Mouse (Mus musculus) left cerebral cortex, adult 11 months (tissue): ENCODE measurements around the gene Plin4.
A peak's percentile ranks its signal among the peaks of the same experiment; 100 is the strongest.
"Not testable (repeated sequence)": the region's sequence is repeated elsewhere in the genome, so short reads cannot be mapped to it uniquely, and the experiment has no call there.

Experiments
- DNase-seq: peaks from one replicate; pipeline ENCODE4 v3.0.0; 2022; ENCODE audit warnings: low spot score

Gene Plin4

DNA sequence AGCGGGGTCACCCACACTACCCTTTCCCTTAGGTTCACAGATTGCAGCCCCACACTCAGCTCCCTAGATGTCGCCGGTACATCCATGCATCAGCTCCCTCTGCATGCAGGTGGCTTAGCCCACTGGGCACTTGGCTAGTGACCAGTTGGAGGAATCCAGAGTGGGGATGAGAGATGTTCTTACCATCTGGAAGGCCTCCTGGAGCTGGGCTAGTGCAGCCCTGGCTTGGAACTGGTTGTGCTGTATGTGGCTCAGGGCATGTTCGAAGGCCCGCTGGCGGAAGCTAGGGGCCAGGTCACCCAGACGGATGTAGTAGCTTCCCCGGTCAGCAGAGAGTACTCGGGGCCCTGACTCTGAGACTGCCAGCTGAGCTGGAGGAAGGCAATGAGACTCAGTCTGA is 6.7 kb downstream of the Plin4 start:
- DNase-seq, result no peak

DNA sequence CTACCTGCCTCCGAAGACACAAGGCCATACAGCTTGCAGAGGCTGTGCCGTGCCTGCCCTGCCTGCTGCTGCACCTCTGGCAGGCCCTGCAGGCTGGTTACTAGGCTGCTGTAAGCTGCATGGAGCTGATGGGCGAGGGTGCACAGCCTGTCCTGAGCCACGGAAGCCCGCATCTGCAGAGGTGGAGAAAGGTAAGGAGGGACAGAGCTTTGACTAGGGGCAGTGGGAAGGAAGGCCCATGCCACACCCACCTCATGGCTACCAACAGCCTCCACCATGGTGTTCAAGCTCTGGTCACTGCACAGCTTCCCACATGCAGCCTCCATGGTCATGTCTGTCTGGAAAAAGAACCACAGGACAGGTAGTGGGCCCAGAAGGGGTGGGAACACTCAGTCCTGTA is 7.4 kb downstream of the Plin4 start:
- no peak for DNase-seq

DNA sequence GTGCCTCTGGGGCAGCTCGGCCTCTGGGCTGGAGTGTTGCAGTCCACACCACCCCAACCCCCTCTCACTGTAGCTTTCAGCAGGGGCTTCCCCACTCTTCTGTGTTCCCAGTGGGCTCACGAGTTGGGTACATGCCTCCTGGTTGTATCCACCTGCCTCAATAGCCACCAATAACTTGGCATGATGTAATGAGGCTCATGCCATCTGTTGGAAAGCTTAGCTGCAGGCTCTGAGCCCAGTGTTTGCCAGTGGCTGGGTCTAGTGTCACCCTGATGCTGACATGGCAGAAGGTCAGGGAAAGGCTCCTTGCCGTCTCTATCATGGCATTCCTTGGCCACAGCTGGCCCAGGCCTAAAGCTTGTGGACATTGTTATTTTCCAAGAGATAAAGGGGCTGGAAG is 8.8 kb downstream of the Plin4 start:
- DNase-seq, result no peak

DNA sequence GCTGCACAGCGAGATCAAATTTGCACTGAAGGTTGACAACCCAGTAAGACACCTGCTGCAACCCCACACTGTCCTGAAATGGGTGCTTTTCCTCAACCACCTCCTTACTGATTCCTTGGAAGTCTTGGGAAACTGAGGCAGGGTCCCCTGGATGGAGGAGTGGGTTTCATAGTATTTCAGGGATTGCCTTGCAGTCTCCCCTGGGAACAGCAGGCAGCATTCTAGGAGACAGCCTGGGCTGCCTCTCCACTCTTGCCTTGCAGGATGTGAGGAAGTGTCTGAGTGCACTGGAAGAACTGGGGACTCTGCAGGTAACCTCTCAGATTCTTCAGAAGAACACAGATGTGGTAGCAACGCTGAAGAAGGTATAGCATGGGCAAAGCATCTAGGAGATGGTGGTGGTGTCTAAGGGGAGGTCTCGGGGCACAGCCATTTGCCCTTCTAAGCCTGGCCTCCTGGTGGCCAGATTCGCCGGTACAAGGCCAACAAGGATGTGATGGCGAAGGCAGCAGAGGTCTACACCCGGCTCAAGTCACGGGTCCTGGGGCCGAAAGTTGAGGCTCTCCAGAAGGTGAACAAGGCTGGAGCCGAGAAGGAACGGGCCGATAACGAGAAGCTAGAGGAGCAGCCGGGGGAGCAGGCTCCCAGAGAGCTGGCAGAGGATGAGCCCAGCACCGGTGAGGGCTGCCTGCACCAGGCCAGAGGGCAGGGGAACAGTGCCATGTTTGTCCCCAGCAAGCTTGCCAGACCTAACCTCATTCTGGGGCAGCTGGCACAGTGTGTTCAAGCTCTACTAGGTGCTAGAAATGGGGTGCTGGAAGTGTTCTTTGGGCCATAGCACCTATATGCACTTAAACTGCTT is 10.7 kb downstream of the Plin4 start:
- DNase-seq, result no peak

DNA sequence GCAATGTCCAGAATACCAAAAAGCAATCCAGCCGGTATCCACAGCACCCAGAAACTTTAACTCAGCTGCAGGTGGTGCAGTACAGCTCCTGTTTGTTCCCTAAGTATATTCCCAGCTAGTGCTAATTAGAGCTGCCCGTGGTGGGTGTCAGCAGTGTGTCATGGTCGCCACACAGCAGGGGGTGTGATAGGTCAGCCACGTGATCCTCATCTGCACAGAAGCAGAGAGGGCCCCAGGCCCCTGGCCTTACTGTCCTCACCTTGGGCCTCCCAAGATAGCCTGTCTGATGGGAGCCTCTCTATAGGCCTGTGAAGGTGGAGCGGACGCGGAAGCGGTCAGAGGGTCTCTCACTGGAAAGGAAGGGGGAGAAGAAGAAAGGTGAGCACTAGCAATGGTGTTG is 11.4 kb downstream of the Plin4 start:
- DNase-seq, result no peak

DNA sequence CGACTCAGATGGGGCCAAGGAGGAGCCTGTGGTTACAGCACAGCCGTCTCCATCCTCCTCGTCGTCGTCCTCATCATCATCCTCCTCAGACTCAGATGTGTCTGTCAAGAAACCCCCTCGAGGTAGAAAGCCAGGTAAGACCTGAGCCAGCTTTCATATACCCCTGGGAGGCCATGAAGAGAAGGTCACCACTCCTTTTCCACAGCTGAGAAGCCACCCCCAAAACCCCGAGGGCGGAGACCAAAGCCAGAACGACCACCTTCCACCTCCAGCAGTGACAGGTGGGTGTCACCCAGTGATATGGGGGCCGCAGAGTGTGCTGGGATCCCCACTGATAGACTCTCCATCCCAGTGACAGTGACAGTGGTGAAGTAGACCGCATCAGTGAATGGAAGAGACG is 12.7 kb downstream of the Plin4 start:
- DNase-seq, result no peak

DNA sequence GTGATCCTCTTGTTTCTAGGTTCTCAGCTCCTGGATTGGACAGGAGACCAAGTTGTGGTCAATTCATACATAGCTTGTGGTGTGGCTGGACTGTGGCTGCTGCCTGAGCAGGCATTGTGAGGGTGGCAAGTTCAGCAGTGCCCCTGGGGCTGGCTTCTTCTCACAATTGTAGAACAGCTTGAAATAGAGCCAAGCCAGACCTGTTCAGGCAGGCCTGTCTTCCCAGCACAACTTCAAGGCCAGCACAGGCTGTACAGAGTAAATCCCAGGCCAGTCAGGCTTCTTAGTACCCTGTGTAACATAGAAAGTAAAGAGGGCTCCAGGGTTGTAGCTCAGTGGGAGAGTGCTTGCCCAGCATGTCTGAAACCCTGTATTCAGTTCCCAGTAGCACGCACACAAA is 16.8 kb downstream of the Plin4 start:
- no peak for DNase-seq

DNA sequence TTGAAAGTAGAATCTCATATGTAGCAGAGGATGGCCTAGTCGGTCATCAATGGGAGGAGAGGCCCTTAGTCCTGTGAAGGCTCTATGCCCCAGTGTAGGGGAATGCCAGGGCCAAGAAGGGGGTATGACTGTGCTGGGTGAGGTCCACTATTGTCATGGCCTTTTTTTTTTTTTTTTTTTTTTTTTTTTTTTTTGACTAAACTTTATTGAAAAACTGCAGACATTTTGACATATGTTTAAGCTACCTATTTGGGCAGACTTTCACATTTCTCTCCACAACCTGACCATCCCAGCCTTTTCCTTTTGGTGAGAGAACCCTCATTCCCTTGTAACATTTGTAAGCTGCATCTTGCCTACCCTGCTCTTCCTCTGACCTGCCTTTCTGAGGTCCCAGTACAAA is 17.3 kb downstream of the Plin4 start:
- DNase-seq, result no peak

DNA sequence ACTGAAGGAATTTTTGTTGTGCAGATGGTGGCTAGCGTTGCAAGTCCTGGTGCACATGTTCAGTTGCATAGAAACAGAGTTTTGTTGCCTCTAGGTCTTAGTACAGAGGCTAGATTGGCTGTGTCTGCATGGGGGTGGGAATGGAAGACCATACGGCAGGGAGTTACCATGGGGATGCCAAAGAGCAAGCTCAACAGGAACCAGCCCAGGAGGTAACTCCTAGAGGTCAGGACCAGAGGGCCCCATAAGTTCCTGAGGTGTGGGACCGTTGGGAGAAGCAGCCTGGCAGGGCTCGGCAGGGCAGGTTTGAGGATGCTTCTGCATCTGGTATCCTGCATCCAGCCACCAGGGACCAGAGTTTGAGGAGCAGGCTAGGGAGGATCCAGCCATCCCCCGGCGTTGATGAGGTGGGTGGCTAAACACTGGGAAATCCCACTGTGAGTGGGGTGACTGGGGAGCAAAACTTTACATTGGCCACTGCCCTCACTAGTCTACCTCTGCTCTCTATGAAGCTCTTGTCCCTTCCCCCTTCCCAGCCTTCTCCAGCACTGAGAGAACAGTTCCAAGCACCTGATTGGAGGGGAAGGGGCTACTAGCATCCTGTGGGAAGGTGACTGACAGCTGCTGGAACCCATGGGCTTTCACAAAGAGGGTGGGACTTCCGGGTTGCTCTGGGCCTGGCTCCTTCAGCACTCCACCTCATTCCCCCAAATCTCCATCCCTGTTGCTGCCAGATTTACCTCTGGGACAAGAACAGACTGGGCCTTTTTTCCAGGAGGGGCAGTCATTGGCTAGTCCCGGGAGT is 28.6 kb downstream of the Plin4 start:
- no peak for DNase-seq

DNA sequence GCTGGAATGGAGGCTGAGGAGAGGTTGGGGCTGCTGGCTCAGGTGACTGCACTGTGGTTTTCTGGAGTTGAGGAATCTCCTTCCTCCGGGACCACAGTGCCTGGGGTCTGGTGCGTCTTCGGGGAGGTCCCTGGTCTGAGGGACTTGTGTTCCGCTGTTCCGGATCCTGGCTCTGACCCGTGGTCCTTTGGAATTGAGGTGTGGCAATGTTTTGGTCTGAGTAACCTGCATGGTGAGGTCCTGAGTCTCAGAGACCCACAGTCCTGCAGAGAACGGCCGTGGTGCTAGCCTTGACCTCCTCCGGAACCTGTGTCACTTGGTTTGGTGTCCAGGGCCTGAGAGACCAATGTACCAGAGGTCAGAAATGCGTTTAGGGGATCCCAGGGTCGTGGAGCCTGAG is 29.7 kb downstream of the Plin4 start:
- no peak for DNase-seq

DNA sequence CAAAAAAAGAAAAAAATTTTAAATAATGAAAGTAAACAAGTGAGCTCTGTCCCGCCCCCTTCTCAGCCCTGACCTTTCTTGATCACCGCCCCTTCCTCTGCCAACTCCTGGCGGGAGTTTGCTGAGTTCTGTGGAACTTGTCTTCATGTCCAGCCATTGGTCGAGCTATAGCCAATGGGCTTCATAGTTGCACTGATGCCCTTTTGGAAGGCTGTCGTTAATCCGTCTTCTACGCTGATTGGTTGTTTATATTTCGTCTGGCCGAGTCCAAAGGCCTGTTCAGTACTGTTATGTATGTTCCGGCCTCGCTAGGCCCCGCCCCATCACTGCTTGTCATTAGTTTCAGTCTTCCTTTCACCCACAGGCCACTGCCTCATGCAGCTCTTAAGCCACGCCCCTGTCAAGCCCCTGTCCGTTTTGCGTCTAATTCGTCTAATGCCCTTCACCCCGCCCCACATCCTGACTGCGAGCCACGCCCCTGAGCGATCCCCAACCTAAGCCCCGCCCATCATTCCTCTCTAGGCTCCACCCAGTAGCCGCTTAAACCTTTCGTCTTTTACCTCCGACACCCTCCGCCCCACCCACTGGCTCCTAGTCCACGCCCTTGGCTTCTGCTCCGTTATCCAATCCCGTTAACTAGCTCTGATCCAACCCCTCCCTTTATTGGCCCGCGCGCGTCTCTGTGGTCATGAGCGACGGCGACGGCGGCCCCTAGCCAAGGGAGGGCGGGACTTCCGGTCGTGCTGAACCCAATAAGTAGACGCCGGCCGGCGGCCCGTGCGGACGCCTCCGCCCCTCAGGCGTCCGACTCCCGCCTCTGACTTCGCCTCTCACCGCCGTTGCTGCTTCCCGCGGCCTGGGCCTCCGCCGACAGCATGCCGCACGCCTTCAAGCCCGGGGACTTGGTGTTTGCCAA is 30.5 kb downstream of the Plin4 start, which contains the start of gene Hdgfl2:
TSS of gene Hdgfl2 (plus strand) at position 755 of the 916 bp plus-strand sequence.
- DNase-seq, result peak; percentile 100

DNA sequence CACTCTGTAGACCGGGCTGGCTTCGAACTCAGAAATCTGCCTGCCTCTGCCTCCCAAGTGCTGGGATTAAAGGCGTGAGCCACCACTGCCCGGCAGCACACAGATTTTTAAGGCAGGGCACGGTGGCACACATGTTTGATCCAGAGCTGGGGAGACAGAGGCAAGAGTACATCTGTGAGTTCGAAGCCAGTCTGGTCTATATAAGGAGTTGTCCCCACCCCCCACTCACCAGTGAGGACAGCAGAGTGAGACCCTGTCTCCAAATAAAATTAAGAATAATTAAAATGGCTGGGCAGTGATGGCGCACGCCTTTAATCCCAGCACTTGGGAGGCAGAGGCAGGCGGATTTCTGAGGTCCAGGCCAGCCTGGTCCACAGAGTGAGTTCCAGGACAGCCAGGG is 31.2 kb downstream of the Plin4 start:
- not testable (repeated sequence) for DNase-seq

DNA sequence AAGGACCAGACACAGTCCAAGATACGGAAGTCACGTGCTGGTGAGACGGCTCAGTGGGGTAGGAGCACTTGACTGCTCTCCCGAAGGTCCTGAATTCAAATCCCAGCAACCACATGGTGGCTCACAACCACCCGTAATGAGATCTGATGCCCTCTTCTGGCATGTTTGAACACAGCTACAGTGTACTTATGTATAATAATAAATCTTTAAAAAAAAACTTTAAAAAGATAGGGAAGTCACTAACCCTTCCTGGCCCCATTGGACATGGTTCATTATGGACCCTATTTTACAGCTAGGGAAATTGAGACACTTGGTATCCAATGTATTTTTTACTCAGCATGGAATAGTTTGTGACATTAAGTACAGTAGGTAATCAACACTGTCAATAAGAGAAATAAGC is 32.1 kb downstream of the Plin4 start:
- no peak for DNase-seq

DNA sequence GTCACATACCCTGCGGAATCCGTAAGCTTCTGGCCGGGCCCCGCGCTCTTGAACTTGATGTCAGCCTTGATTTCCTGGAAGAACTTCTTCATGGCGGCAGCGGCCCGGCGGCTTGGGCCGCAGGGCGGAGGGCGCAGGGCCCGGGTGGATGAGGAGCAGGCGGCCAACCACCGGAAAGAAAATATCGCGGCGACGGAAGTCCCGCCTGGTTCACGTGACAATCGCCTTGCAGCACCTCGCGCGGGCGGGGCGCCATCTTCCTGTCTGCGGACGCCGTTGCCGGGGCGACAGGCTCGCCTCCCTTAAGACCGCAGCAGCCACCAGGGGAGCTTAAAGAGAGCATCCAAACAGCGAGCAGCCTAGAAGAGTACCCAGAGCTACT is 34.8 kb downstream of the Plin4 start, which contains the start of gene Ubxn6:
TSS of gene Ubxn6 (minus strand) at position 202 of the 382 bp plus-strand sequence.
- DNase-seq, result peak; percentile 97

DNA sequence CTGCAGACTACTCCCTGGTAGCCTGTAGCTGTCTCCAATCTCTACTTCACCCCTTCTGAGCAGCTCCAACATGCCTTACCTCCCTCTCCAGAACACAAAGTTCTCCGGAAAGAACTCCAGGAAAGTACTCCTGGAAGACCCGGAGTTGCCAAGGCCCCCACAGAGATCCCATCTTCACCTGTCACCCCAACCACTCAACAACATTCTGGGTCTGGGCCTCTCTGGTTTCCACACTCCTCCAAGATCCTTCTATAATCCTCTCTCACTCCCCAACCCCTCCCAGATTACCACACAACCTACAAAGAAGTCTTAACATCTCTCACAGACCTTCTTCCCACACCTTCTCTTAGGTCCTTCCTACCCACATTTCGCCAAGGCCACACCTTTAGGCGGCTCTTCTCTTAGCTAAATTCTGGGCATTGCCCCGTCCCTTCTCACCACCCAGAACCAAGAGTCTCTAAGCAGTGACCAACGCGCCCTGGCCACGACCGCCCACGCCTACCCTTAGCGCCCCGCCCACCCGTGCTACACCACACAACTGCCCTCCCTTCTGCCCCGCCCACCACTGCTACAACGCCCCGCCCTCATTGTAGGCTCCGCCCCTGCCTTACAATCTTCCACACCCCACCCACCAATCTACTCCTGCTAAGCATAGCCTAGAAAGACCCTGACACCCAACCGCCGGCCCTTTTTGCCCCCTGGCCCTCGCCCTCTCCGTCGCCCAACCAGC is 35.3 kb downstream of the Plin4 start:
- no peak for DNase-seq

DNA sequence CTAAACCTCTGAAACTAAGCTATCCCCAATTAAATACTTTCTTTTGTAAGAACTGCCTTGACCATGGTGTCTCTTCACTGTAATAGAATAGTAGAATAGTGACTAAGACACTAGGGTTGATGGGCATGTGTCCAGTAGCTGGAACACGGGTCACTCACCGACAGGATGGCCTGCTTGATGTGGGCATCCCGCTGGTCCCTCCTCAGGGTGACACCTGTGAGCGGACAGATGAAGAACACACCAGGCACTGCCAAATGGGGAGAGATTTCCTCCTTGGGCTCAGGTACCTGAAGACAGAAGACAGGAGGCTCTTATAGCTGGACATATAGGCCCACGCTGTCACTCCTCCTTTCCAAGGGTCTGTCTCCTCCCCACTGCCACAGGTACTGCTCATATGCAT is 37.4 kb downstream of the Plin4 start:
- DNase-seq, result no peak

DNA sequence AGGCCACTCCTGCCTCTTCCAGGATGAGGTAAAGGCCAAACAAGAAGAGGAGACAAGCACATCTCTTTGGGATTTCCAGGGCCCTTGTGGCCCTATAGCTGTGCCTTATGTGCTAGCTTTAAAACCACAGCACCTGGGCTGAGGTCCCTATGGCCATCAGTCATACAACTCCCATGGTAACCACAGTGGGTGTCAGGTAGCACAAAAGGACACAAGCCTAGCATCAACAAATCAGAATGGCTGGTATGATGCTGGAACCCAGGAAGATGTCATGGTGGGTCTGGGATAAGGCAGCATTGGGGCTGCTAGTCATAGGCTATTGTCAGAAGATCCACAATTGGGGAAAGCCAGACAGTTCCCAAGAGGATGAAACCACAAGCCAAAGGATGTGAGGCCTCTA is 38.5 kb downstream of the Plin4 start:
- DNase-seq, result no peak

DNA sequence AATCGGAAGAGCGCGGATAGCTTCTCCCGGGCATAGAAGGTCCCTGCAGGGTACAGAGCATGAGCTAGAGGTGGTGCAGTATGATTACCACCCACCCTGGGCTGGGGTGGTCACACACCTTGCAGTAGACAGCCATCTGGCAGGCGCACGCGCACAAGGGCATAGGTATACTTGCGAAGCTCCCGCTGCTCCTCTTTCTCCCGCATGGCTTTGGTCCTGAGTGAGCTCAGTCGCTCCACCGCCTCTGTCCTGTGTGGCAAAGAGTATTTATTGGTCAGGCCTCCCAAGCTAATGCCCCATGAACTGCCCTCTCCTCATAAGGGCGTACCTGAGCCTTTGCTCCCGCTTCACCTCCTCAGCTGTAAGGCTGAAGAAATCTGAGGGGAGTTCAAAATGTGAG is 40.5 kb downstream of the Plin4 start:
- DNase-seq, result no peak

DNA sequence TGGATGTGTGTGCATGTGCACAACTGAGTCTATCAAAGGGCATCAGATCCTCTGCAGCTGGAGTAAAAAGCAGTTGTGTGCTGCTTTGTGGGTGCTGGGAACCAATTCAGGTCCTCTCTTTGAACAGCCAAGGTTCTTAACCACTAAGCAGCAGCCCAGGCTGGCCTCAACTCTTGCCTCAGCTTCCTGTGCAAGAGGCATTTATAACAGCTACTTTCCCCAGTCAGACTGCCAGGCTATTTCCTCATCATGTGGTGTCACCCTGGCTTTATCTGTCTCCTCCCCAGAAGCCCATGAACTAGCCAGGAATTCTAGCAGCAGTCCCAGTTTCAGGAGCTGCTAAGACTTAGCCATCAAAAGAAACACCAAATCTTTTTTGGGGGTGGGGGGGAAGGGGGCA is 43.2 kb downstream of the Plin4 start:
- no peak for DNase-seq

DNA sequence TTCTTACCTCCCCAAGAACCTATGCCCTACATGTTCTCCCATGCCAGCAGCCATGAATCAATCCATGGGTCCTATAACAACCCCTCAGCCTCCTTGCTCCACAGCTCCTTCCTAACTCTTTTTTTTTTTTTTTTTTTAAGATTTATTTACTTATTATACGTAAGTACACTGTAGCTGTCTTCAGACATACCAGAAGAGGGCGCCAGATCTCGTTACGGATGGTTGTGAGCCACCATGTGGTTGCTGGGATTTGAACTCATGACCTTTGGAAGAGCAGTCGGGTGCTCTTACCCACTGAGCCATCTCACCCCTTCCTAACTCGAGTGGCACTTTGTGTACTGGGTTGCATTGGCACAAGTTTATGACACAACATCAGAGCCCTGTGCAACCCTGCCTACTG is 43.9 kb downstream of the Plin4 start:
- not testable (repeated sequence) for DNase-seq

DNA sequence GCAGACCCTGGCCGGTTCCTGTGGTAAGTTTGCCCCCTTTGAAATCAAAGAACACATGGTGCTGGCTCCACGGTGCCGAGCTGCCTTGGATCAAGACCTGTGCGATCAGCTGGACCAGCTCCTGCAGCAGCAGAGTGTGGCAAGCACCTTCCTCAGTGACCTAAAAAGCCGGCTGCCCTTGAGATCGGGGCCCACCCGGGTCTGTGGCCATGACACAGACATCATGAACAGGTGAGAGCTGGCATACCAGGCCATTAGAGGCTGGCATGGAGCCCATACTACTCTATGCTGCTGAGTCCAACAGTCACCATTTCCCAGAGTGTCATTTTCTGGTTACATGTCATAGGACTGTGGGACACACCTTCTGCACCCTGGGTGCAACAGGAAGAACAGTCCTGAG is 47.5 kb downstream of the Plin4 start:
- DNase-seq, result no peak
